Mouse (Mus musculus) MEL (cell line): ENCODE results near the gene Epb41l2. TPM values are rescaled to one million over a fixed set of nuclear protein-coding genes. Genes with fewer than 3 reads are reported as not detected.

Experiments used
- DNase-seq: peaks from one replicate; pipeline ENCODE4 v3.0.0; 2011; ENCODE audit warnings: low read depth, low spot score
- H3K27ac ChIP-seq: 2 replicates; pipeline ENCODE4 v1.5.1; 2012; ENCODE audit warnings: low read depth, mild to moderate bottlenecking, control low read depth, low read length, moderate library complexity; ENCODE audit not compliant: control insufficient read depth
- H3K27me3 ChIP-seq, 2 experiments: fragments of 150-350 bp in 1 of 2; sonication (generic) in 1 of 2; 2 replicates each; pipeline ENCODE4 v1.6.1; 2012; ENCODE audit warnings: low read length in 2 of 2, mild to moderate bottlenecking in 2 of 2, improper control_type of control experiment in 1 of 2, moderate library complexity in 1 of 2; ENCODE audit not compliant: insufficient read depth in 2 of 2, control insufficient read depth in 1 of 2
- H3K36me3 ChIP-seq, 2 experiments: 2 replicates each; pipeline ENCODE4 v1.6.1; 2012 to 2014; ENCODE audit warnings: low read length in 2 of 2, improper control_type of control experiment in 1 of 2, inconsistent platforms in 1 of 2, mild to moderate bottlenecking in 1 of 2; ENCODE audit not compliant: insufficient read depth in 2 of 2, control insufficient read depth in 1 of 2
- H3K4me1 ChIP-seq, 2 experiments: fragments of 150-350 bp in 1 of 2; sonication (generic) in 1 of 2; 2 replicates each; pipeline ENCODE4 v1.6.1; 2012; ENCODE audit warnings: low read length in 2 of 2, improper control_type of control experiment in 1 of 2, mild to moderate bottlenecking in 1 of 2; ENCODE audit not compliant: insufficient read depth in 2 of 2, control insufficient read depth in 1 of 2
- H3K4me3 ChIP-seq, 2 experiments: fragments of 150-350 bp in 1 of 2; sonication (generic) in 1 of 2; 2 replicates each; pipeline ENCODE4 v1.5.1; 2012; ENCODE audit warnings: low read depth in 2 of 2, low read length in 2 of 2, mild to moderate bottlenecking in 2 of 2, moderate library complexity in 2 of 2, control low read depth in 1 of 2, improper control_type of control experiment in 1 of 2; ENCODE audit not compliant: control insufficient read depth in 1 of 2, insufficient read depth in 1 of 2
- H3K79me2 ChIP-seq: 2 replicates; pipeline ENCODE4 v1.6.1; 2012; ENCODE audit warnings: mild to moderate bottlenecking, low read length, moderate library complexity; ENCODE audit not compliant: control insufficient read depth, poor library complexity, insufficient read depth
- H3K9ac ChIP-seq: 2 replicates; pipeline ENCODE4 v1.6.1; 2012; ENCODE audit warnings: low read depth, mild to moderate bottlenecking, control low read depth, low read length, moderate library complexity; ENCODE audit not compliant: control insufficient read depth, poor library complexity, severe bottlenecking
- H3K9me3 ChIP-seq: fragments of 150-350 bp; sonication (generic); replicated peaks from 2 replicates; pipeline ENCODE4 v1.6.1; 2012; ENCODE audit warnings: mild to moderate bottlenecking, low read length, improper control_type of control experiment, moderate library complexity; ENCODE audit not compliant: insufficient read depth
- GABPA ChIP-seq: IDR thresholded peaks from 2 replicates; pipeline ENCODE4 v1.6.1; 2012; ENCODE audit warnings: low read depth, mild to moderate bottlenecking, inconsistent platforms, low read length, improper control_type of control experiment, moderate library complexity
- GATA1 ChIP-seq: IDR thresholded peaks from 2 replicates; pipeline ENCODE4 v1.6.1; 2011; ENCODE audit warnings: low read depth, low read length, improper control_type of control experiment
- MAFK ChIP-seq: IDR thresholded peaks from 2 replicates; pipeline ENCODE4 v1.6.1; 2011; ENCODE audit warnings: low read depth, mild to moderate bottlenecking, low read length, improper control_type of control experiment, borderline replicate concordance
- NRF1 ChIP-seq: IDR thresholded peaks from 2 replicates; pipeline ENCODE4 v1.6.1; 2014; ENCODE audit warnings: low read depth, mild to moderate bottlenecking, inconsistent platforms, low read length, improper control_type of control experiment, moderate library complexity; ENCODE audit not compliant: poor library complexity, insufficient read depth, severe bottlenecking
- POLR2AphosphoS5 ChIP-seq: IDR thresholded peaks from 2 replicates; pipeline ENCODE4 v1.6.1; 2012; ENCODE audit warnings: low read depth, borderline replicate concordance, mild to moderate bottlenecking, inconsistent platforms, low read length, moderate library complexity, mixed read lengths
- RCOR1 ChIP-seq: IDR thresholded peaks from 2 replicates; pipeline ENCODE4 v1.6.1; 2012; ENCODE audit warnings: low read depth, mild to moderate bottlenecking, inconsistent platforms, low read length, improper control_type of control experiment
- SMC3 ChIP-seq: IDR thresholded peaks from 2 replicates; pipeline ENCODE4 v1.6.1; 2011; ENCODE audit warnings: low read depth, low read length, improper control_type of control experiment
- TAL1 ChIP-seq: IDR thresholded peaks from 2 replicates; pipeline ENCODE4 v1.6.1; 2012; ENCODE audit warnings: mild to moderate bottlenecking, inconsistent platforms, low read length, moderate library complexity, mixed read lengths
- USF2 ChIP-seq, 2 experiments: IDR thresholded peaks; 2 replicates each; pipeline ENCODE4 v1.6.1; 2011 to 2012; ENCODE audit warnings: improper control_type of control experiment in 2 of 2, low read length in 2 of 2, borderline replicate concordance in 1 of 2, inconsistent platforms in 1 of 2, low read depth in 1 of 2, mild to moderate bottlenecking in 1 of 2; ENCODE audit not compliant: insufficient read depth in 1 of 2
- ZC3H11A ChIP-seq: IDR thresholded peaks from 2 replicates; pipeline ENCODE4 v1.6.1; 2012; ENCODE audit warnings: low read depth, mild to moderate bottlenecking, inconsistent platforms, low read length, improper control_type of control experiment
- polyA plus RNA-seq, 2 experiments: library from polyadenylated mRNA; stranded (reverse) in 1 of 2; unstranded in 1 of 2; fragments of >175 nt in 1 of 2; fragments of >200 nt in 1 of 2; gene quantifications; 2 replicates each; pipeline versions ENCODE4 v1.2.1 to v1.2.4; 2012; ENCODE audit warnings: low replicate concordance in 2 of 2, low read depth in 1 of 2; ENCODE audit not compliant: insufficient read length in 2 of 2, insufficient read depth in 1 of 2, missing spikeins in 1 of 2
- total RNA-seq: library from RNA; depleted of rRNA; stranded (reverse); fragments of 300-350 nt; gene quantifications from 2 replicates; pipeline ENCODE4 v1.2.3, GENCODE M21; 2012; rRNA removed

The Epb41l2 gene
- total and polyA plus RNA-seq, 3 experiments = 4.7 to 23.7 TPM; not detected in 1

DNA sequence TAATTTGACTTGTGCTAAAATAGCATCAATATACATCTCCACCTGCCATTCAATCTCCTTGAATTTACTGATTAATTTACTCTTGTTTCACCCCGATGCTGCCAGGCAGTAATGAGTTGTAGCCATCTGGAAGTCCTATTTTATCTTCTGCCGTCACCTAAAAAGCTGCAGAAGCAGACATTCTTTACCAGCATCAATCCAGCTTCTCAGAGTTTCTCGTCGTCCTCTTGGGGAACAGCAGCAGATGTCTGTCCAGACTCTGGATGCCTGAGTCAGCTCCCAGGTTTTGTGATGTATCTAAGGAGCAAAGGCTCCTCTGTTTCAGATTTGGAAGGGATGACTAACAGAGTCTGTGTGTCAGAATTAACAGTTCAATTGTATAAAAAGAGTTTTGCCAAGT is 193.3 kb downstream of the Epb41l2 start (continued):
- TF ChIP-seq GABPA (no peak), GATA1 (no peak), POLR2AphosphoS5 (no peak), MAFK (no peak)
- TF ChIP-seq, all 39 proteins: peak for 0

DNA sequence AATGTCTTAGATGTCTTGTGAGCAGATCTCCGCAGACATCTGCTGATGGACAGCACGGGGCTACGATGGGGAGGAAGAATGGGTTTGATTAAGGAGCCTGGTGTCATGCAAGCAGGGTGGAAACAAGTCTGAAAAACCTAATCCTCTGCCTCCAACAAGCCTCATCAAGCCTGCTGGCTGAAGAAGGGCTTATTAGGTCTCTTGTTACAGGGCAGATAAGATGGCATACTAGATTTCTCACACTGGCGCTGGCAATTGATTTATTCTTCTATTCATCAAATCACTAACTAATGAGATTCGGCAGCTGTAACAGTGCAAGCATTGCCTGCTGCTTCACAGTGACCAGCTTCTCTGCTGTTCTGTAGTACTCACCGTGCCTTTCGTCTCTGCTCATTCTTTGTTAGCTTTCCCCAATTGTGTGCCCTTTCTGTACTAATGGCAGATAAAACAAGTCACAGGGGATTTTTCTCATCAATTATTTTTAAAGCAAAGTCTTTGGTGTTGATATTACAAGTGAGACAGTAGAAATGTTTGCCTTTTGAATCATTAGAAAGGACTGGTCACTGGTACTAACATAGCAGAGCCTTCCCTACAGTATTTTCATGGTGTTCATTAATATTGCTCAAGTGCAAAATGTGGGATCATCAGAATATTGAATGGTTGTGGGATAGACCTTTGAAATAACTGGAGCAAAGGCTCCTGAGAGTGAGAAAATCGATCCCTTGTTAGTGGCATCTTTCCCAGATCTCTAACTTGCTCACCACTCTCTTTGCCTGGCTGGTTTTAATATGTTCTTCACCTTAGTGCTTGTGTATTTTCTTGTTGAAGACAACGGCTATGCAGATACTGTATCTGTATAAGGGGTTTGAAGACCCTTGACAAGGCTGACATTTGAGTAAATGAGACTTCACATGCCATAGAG is 212.0 kb downstream of the Epb41l2 start:
- H3K27me3 ChIP-seq = peaks cover 0 to 2% of the 10 kb centered on the region in 2 experiments; a peak in 2 of 4 replicates
- no peaks in the 10 kb centered on the region for H3K9me3 ChIP-seq
- TF ChIP-seq SMC3 (no peak), USF2 (IDR thresholded peaks at IDR 0.05; ENCODE audit: borderline replicate concordance in 1 of 2, insufficient read depth in 1 of 2, low read depth in 1 of 2, low read length in 2 of 2) (no peak), ZC3H11A (no peak), NRF1 (no peak), RCOR1 (no peak), GATA1 (no peak), TAL1 (no peak)
- H3K4me1 ChIP-seq = no peaks in the 10 kb centered on the region
- H3K4me3 ChIP-seq = no peak overlapping the region
- DNase-seq = no peak
- no peaks in the 10 kb centered on the region for H3K79me2 ChIP-seq
- H3K36me3 ChIP-seq = no peaks in the 10 kb centered on the region
- H3K27ac ChIP-seq = no peak overlapping the region
- H3K9ac ChIP-seq = no peak overlapping the region

Other genes starting within 250 kb of the Epb41l2 start
- gene Akap7, start 51.9 kb upstream of the Epb41l2 start, total RNA-seq = 1.9 and 2.9 TPM in 2 replicates
- 1 to 10 TPM in 1 of 2 experiments, not detected in 1; 7.7 TPM for gene Akap7, start 51.9 kb upstream of the Epb41l2 start, polyA plus RNA-seq
- gene Smlr1, start 176.5 kb downstream of the Epb41l2 start, total RNA-seq = not detected in 2 replicates
- not detected for gene Smlr1, start 176.5 kb downstream of the Epb41l2 start, polyA plus RNA-seq